Mouse (Mus musculus): ENCODE results near the gene Gm10354. TPM values are rescaled to one million over a fixed set of nuclear protein-coding genes. Genes with fewer than 3 reads are reported as not detected.
"Not testable (repeated sequence)": the region's sequence is repeated elsewhere in the genome, so short reads cannot be mapped to it uniquely, and the experiment has no call there.

Gm10354 gene
- polyA plus RNA-seq, 1 experiment from 2014 or later, result not detected

DNA sequence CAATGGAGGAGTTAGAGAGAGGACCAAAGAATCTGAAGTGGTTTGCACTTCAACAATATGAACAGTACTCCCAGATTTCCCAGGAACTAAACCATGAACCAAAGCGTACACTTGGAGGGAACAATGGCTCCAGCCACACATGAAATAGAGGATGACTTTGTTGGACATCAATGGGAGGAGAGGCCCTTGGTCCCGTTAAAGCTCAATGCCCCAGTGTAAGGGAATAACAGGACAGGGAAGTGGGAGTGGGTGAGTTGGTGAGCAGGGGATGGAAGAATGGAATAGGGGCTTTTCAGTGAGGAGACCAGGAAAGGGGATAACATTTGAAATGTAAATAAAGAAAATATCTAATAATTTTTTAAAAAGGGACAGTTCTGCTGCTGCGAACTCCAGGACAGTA, 5.9 kb downstream of the Gm10354 start:
- not testable (repeated sequence) for H3K4me3 ChIP-seq (ENCODE audit: low read depth, low read length); H3K27me3 ChIP-seq (ENCODE audit: control insufficient read depth, insufficient read depth, low read length); DNase-seq (ENCODE audit: low spot score); ATAC-seq (ENCODE audit: insufficient read depth, low FRiP score, low TSS enrichment); H3K9ac ChIP-seq (ENCODE audit: low read length); H3K4me1 ChIP-seq (ENCODE audit: control insufficient read depth, insufficient read depth, low read length); H3K36me3 ChIP-seq (ENCODE audit: control insufficient read depth, insufficient read depth, low read length); H3K4me2 ChIP-seq (ENCODE audit: low read depth); H3K9me3 ChIP-seq (ENCODE audit: control insufficient read depth, low read length); H3K27ac ChIP-seq (ENCODE audit: low read depth, low read length)
- 80% methylated on average over 3 of the region's 3 CpGs for WGBS

DNA sequence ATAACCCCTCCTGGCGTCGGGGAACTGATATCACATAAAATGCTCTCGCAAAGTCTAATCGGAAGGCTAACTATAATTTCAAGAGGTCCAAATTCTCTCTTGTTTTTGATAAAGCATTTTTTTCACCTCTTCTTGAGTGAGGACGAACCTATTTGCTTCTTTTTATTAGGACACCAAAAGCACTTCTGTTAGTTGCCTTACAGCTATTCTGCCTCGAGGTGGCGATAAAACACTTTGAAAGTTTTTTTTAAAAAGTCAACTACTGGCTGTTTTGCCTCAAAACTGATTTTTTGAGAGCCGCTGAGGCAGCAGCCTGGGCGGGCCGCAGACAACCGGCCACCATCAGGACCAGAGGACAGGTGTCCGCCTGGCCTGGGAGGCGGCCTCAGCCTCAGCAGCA, 14.9 kb downstream of the Gm10354 start:
- WGBS, result 84% methylated on average over 13 of the region's 13 CpGs
- not testable (repeated sequence) for H3K27me3 ChIP-seq (ENCODE audit: control insufficient read depth, insufficient read depth, low read length); H3K36me3 ChIP-seq (ENCODE audit: control insufficient read depth, insufficient read depth, low read length); DNase-seq (ENCODE audit: low spot score); H3K9me3 ChIP-seq (ENCODE audit: control insufficient read depth, low read length); H3K4me1 ChIP-seq (ENCODE audit: control insufficient read depth, insufficient read depth, low read length); H3K4me2 ChIP-seq (ENCODE audit: low read depth); H3K4me3 ChIP-seq (ENCODE audit: low read depth, low read length); ATAC-seq (ENCODE audit: insufficient read depth, low FRiP score, low TSS enrichment); H3K9ac ChIP-seq (ENCODE audit: low read length); H3K27ac ChIP-seq (ENCODE audit: low read depth, low read length)

DNA sequence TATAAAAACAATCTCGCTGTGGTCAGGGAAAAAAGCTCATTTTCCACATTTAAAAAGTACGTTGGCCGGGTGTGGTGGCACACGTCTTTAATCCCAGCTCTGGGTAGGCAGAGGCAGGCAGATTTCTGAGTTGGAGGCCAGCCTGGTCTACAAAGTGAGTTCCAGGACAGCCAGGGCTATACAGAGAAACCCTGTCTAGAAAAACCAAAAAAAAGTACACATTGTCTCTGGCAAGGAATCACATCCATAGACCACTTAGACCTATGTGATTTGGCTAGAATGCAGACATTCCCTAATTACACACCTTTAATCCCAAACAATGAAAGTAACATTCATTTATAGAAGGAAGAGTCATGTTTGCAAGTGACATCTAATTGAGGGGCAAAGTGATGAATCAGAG, 17.2 kb downstream of the Gm10354 start:
- not testable (repeated sequence) for H3K9ac ChIP-seq (ENCODE audit: low read length); ATAC-seq (ENCODE audit: insufficient read depth, low FRiP score, low TSS enrichment)
- WGBS, result 82% methylated on average over 4 of the region's 4 CpGs

DNA sequence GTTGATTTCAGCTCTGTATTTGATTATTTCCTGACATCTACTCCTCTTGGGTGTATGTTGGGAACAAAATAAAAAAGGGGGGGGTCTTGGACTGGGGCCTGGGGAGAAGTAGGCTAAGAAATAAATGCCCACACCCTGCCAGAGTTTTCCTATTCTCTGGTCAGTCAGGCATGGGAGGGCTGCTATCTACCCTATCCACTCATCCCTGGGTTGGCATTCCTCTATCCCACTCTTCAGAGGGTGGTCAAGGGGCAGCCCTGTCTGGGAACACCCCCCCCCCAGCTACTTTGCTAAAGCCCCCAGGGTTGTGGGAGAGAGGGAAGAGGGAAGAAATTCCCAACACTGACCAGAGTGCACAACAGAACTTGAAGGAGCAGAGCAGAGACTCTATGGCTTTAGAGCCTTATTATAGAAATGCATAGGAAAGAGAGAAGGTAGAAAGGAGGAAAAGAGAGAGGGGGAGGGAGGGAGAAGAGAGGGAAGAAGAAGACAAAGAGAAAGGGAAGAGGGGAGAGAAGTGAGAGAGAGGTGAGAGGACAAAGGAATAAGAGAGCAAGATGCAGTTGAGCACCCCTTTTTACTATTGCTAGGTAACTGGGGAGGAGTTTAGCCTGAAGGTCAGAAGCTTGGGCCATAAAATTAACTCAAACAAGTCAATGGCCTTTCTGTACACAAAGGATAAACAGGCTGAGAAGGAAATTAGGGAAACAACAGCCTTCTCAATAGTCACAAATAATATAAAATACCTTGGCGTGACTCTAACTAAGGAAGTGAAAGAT, 22.6 kb downstream of the Gm10354 start:
- not testable (repeated sequence) for DNase-seq (ENCODE audit: low spot score)

More for the DNA sequence above, 17.2 kb downstream of the Gm10354 start:
- H3K4me1 ChIP-seq (ENCODE audit: control insufficient read depth, insufficient read depth, low read length); H3K9me3 ChIP-seq (ENCODE audit: control insufficient read depth, low read length); H3K27me3 ChIP-seq (ENCODE audit: control insufficient read depth, insufficient read depth, low read length); DNase-seq (ENCODE audit: low spot score); H3K27ac ChIP-seq (ENCODE audit: low read depth, low read length); H3K4me2 ChIP-seq (ENCODE audit: low read depth); H3K36me3 ChIP-seq (ENCODE audit: control insufficient read depth, insufficient read depth, low read length); H3K4me3 ChIP-seq (ENCODE audit: low read depth, low read length): not testable (repeated sequence)

DNA sequence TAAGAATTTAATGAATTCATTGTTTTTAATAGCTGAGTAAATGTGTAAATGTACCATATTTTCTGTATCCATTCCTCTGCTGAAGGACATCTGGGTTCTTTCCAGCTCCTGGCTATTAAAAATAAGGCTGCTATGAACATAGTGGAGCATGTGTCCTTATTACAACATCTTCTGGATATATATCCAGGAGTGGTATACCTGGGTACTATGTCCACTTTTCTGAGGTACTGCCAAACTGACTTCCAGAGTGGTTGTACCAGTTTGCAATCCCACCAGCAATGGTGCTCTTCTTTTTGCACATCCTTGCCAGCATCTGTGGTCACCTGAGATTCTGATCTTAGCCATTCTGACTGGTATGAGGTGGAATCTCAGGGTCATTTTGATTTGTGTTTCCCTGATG, 25.1 kb downstream of the Gm10354 start:
- H3K4me1 ChIP-seq (ENCODE audit: control insufficient read depth, insufficient read depth, low read length); ATAC-seq (ENCODE audit: insufficient read depth, low FRiP score, low TSS enrichment); H3K9me3 ChIP-seq (ENCODE audit: control insufficient read depth, low read length); H3K27ac ChIP-seq (ENCODE audit: low read depth, low read length); H3K27me3 ChIP-seq (ENCODE audit: control insufficient read depth, insufficient read depth, low read length); H3K36me3 ChIP-seq (ENCODE audit: control insufficient read depth, insufficient read depth, low read length); H3K9ac ChIP-seq (ENCODE audit: low read length); H3K4me3 ChIP-seq (ENCODE audit: low read depth, low read length); H3K4me2 ChIP-seq (ENCODE audit: low read depth); DNase-seq (ENCODE audit: low spot score): not testable (repeated sequence)

More for the DNA sequence above, 22.6 kb downstream of the Gm10354 start:
- H3K4me3 ChIP-seq (ENCODE audit: low read depth, low read length); H3K27me3 ChIP-seq (ENCODE audit: control insufficient read depth, insufficient read depth, low read length); H3K36me3 ChIP-seq (ENCODE audit: control insufficient read depth, insufficient read depth, low read length); H3K27ac ChIP-seq (ENCODE audit: low read depth, low read length); H3K9me3 ChIP-seq (ENCODE audit: control insufficient read depth, low read length); H3K4me2 ChIP-seq (ENCODE audit: low read depth); H3K9ac ChIP-seq (ENCODE audit: low read length); H3K4me1 ChIP-seq (ENCODE audit: control insufficient read depth, insufficient read depth, low read length): not testable (repeated sequence)
- ATAC-seq (ENCODE audit: insufficient read depth, low FRiP score, low TSS enrichment), result 0 out of 2 replicates have a peak, but pooled peaks have one; percentile 27
- WGBS, result 95% methylated on average over 1 of the region's 1 CpGs

DNA sequence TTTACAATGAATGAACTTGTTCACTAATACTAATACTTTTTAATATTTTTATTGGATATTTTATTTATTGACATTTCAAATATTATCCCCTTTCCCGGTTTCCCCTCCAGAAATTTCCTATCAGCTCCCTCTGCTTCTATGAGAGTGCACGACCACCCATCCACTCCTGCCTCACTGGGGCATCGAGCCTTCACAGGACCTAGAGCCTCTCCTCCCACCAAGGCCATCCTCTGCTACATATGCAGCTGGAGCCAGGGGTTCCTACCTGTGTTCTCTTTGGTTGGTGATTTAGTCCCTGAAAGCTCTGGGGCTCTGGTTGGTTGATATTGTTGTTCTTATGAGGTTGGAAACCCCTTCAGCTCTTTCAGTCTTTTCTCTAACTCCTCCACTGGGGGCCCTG, 26.0 kb downstream of the Gm10354 start:
- H3K4me3 ChIP-seq (ENCODE audit: low read depth, low read length); H3K4me1 ChIP-seq (ENCODE audit: control insufficient read depth, insufficient read depth, low read length); ATAC-seq (ENCODE audit: insufficient read depth, low FRiP score, low TSS enrichment); H3K36me3 ChIP-seq (ENCODE audit: control insufficient read depth, insufficient read depth, low read length); DNase-seq (ENCODE audit: low spot score); H3K27me3 ChIP-seq (ENCODE audit: control insufficient read depth, insufficient read depth, low read length); H3K9ac ChIP-seq (ENCODE audit: low read length); H3K27ac ChIP-seq (ENCODE audit: low read depth, low read length); H3K4me2 ChIP-seq (ENCODE audit: low read depth): not testable (repeated sequence)
- peaks cover 12% of the 10 kb centered on the region for H3K9me3 ChIP-seq (ENCODE audit: control insufficient read depth, low read length)
- WGBS, result 71% methylated on average over 3 of the region's 3 CpGs

DNA sequence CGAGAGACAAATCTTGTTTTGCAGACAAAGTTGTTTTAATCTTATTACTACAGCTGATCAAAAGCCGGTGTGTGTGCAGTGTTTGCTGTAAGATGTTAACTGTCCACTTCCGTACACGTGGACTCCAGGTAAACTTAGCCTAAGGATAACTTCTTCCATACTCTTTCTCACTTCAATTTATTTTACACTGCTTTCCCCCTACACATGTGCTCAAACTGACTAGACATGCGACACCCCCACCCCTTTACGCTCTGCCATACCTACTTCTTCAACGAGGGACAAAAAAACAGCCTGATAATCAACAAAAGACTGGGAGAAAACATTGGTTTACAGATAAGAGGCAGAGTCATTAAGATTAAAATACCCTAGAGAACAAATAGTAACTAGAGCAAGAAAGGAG, 26.9 kb downstream of the Gm10354 start:
- WGBS, result 69% methylated on average over 7 of the region's 7 CpGs
- DNase-seq (ENCODE audit: low spot score); H3K4me3 ChIP-seq (ENCODE audit: low read depth, low read length); H3K27ac ChIP-seq (ENCODE audit: low read depth, low read length); H3K9ac ChIP-seq (ENCODE audit: low read length); H3K4me2 ChIP-seq (ENCODE audit: low read depth); H3K36me3 ChIP-seq (ENCODE audit: control insufficient read depth, insufficient read depth, low read length); H3K27me3 ChIP-seq (ENCODE audit: control insufficient read depth, insufficient read depth, low read length); H3K4me1 ChIP-seq (ENCODE audit: control insufficient read depth, insufficient read depth, low read length): not testable (repeated sequence)
- peaks cover 12% of the 10 kb centered on the region for H3K9me3 ChIP-seq (ENCODE audit: control insufficient read depth, low read length)
- peak; percentile 75 for ATAC-seq (ENCODE audit: insufficient read depth, low FRiP score, low TSS enrichment)

DNA sequence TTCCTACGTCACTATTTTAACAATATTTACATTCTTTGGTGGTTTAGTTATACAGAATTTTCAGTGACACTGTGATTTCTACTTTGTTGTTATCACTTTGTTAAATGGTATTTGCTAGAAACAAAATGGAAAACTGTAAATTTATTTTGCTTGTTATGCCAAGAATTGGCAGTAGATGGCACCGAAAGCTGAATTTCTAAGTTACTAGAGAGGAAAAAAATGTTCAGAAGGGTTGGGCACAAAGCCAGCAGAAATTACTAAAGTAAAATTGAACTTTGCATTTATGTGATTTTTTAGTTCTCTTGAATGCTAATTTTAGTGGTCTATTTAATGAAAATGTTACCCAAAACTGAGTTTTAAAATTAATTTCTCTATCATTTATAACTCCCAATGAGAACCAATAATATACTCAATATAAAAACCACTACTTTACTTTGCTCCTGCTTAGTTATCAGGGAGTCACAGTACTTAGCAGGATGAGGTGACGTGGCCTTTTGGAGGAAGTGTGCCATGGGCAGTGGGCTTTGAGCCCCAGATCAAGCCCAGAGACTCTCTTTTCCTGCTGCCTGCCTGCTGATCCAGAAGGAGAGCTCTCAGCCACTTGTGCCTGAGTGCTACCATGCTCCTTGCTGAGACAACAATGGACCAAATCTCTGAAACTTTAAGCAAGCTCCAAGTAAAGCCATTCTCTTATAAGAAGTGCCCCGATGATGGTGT, 31.1 kb downstream of the Gm10354 start:
- not testable (repeated sequence) for DNase-seq (ENCODE audit: low spot score); H3K9me3 ChIP-seq (ENCODE audit: control insufficient read depth, low read length); H3K36me3 ChIP-seq (ENCODE audit: control insufficient read depth, insufficient read depth, low read length); H3K4me3 ChIP-seq (ENCODE audit: low read depth, low read length); ATAC-seq (ENCODE audit: insufficient read depth, low FRiP score, low TSS enrichment); H3K27ac ChIP-seq (ENCODE audit: low read depth, low read length); H3K27me3 ChIP-seq (ENCODE audit: control insufficient read depth, insufficient read depth, low read length); H3K4me1 ChIP-seq (ENCODE audit: control insufficient read depth, insufficient read depth, low read length); H3K9ac ChIP-seq (ENCODE audit: low read length); H3K4me2 ChIP-seq (ENCODE audit: low read depth)
- 69% methylated on average over 4 of the region's 4 CpGs for WGBS

DNA sequence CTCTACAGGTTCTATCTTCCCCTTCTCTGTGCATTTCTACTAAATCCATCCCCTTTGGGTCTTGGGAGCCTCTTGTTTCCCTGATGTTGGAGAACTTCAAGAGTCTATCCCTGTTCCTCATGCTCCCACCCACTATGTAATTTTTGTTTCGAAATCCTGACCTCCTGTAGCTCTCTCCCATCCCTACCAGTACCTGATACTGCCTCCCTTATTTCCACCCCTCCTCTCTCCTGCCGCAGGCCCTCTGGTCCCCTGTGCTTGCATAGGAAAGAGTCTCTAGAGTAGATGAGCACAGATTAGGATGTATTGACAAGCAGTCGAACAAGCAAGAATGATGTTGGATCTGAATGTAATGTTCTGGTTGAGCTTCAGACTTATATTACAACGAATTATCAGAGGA, 33.2 kb downstream of the Gm10354 start:
- 73% methylated on average over 4 of the region's 4 CpGs for WGBS
- not testable (repeated sequence) for H3K27me3 ChIP-seq (ENCODE audit: control insufficient read depth, insufficient read depth, low read length); H3K4me2 ChIP-seq (ENCODE audit: low read depth); H3K9ac ChIP-seq (ENCODE audit: low read length); H3K9me3 ChIP-seq (ENCODE audit: control insufficient read depth, low read length); H3K36me3 ChIP-seq (ENCODE audit: control insufficient read depth, insufficient read depth, low read length); DNase-seq (ENCODE audit: low spot score); ATAC-seq (ENCODE audit: insufficient read depth, low FRiP score, low TSS enrichment); H3K4me3 ChIP-seq (ENCODE audit: low read depth, low read length); H3K4me1 ChIP-seq (ENCODE audit: control insufficient read depth, insufficient read depth, low read length); H3K27ac ChIP-seq (ENCODE audit: low read depth, low read length)
